Mouse (Mus musculus): ENCODE data around the gene Rhox8. TPM values are rescaled to one million over a fixed set of nuclear protein-coding genes. Genes with fewer than 3 reads are reported as not detected.

Rhox8 gene
- total RNA-seq (2023), result not detected

GRCm38 (mm10) chrX:37878844-37879243 lies at the start of gene Rhox8:
Rhox8 (minus strand) TSS chrX:37878944.

GRCm38 (mm10) chrX:37901670-37902069 lies 22.9 kb upstream of the Rhox8 start, which contains the start of gene Rhox9:
Rhox9 (minus strand) TSS chrX:37901770.

GRCm38 (mm10) chrX:37897132-37897531 lies 18.4 kb upstream of the Rhox8 start, which contains the start of gene Rhox7b:
Rhox7b (minus strand) TSS chrX:37897232.

DNA sequence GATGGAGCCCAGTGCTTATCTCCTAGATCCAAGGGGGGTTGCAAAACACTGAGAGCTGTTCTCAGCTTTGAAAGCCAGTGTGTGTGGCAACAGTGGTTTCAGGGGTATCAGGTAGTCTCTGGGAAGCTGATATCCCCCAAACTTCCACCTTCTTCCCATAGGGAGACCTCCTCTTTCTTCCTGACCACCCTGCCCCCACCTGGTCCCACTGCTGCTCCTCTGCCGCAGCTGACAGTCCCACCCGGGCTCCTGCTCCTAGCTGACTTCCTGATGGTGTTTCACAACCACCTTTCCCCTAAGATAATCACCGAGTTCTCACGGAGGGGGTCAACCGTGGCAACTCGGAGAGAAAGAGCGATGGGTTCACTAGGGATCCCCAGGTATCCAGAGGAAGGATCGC lies 47.4 kb downstream of the Rhox8 start, which contains the start of gene Rhox7a:
TSS of gene Rhox7a (plus strand) at position 301 of the 400 bp plus-strand sequence.

GRCm38 (mm10) chrX:37826610-37827009 lies 52.1 kb downstream of the Rhox8 start, which contains the start of gene Rhox6:
Rhox6 (plus strand) TSS chrX:37826910.

Other genes starting within 250 kb of the Rhox8 start
- gene Rhox2g, start 235.5 kb downstream of the Rhox8 start, total RNA-seq (2023), result not detected
- gene Rhox4g, start 227.6 kb downstream of the Rhox8 start, total RNA-seq (2023), result not detected
- gene Rhox3h, start 210.2 kb downstream of the Rhox8 start, total RNA-seq (2023), result not detected
- gene Rhox2h, start 205.7 kb downstream of the Rhox8 start, total RNA-seq (2023), result not detected
- gene Rhox5, start 74.1 kb downstream of the Rhox8 start, total RNA-seq (2023), result not detected
- gene Rhox6, start 52.0 kb downstream of the Rhox8 start, total RNA-seq (2023), result not detected
- gene Rhox7a, start 47.3 kb downstream of the Rhox8 start, total RNA-seq (2023), result not detected
- not detected for gene Rhox7b, start 18.3 kb upstream of the Rhox8 start, total RNA-seq (2023)
- gene Rhox9, start 22.8 kb upstream of the Rhox8 start, total RNA-seq (2023), result not detected
- gene Btg1-ps1, start 139.9 kb upstream of the Rhox8 start, total RNA-seq (2023), result not detected
- not detected for gene Btg1-ps2, start 164.2 kb upstream of the Rhox8 start, total RNA-seq (2023)
- gene Rhox10, start 187.5 kb upstream of the Rhox8 start, total RNA-seq (2023), result not detected
- not detected for gene Rhox11, start 206.2 kb upstream of the Rhox8 start, total RNA-seq (2023)
- gene Rhox12, start 232.0 kb upstream of the Rhox8 start, total RNA-seq (2023), result not detected
- not detected for gene Rhox13, start 242.3 kb upstream of the Rhox8 start, total RNA-seq (2023)

Measured in CD4-positive naive resting alpha-beta T cell, adult 57 days (primary cell).